ENCODE assay signal across 20 mouse cellular contexts in the genomic region with DNA sequence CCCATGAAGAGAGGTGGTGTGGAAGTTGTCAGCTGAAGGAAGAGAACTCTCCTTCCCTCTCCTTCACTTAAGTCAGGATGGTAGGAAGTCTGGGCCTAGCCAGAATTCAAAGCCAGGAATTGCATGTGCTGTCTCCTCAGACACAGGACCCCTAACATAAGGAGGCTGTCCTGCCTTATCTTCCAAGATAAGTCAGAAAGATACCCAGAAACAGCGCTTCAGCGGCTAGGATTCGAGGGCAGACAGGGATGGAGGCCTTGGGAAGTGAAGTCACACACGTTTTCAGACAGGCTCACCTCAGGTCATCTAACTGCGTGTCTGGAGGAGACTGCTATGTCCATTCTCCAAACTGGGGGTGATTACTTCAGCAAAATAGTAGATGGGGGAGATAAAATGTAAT.
"Had no signal": no experiment of that assay in that cellular context is flagged by ENCODE, and none has a peak within 500 bp of the region (broad histone marks: within the 10 kb centered on the region; RNA-seq: fewer than 3 reads in every experiment).

No protein-coding gene starts in this region.

- H3K9me3 ChIP-seq: limb, embryonic 12.5 days; limb, embryonic 15.5 days; midbrain, embryonic 12.5 days; midbrain, embryonic 15.5 days; neural tube, embryonic 12.5 days; neural tube, embryonic 15.5 days had no signal

- H3K9ac ChIP-seq: limb, embryonic 12.5 days; limb, embryonic 15.5 days; liver, embryonic 14.5 days; liver, postnatal 0 days; lung, embryonic 14.5 days; midbrain, embryonic 12.5 days; midbrain, embryonic 15.5 days; neural tube, embryonic 12.5 days; neural tube, embryonic 15.5 days had no signal

- H3K4me2 ChIP-seq: limb, embryonic 12.5 days; limb, embryonic 15.5 days; liver, embryonic 11.5 days; lung, embryonic 14.5 days; midbrain, embryonic 12.5 days; midbrain, embryonic 15.5 days; neural tube, embryonic 12.5 days; neural tube, embryonic 15.5 days had no signal

- H3K27ac ChIP-seq: kidney, postnatal 0 days; limb, embryonic 12.5 days; limb, embryonic 15.5 days; liver, embryonic 14.5 days; midbrain, embryonic 12.5 days; midbrain, embryonic 15.5 days; neural tube, embryonic 12.5 days; neural tube, embryonic 15.5 days; stomach, postnatal 0 days had no signal

- H3K36me3 ChIP-seq: neural tube, embryonic 12.5 days; neural tube, embryonic 15.5 days had no signal

- DNase-seq: kidney, adult 8-10 months; left cerebral cortex, postnatal 4 days; liver, postnatal 0 days; right cerebral cortex, adult 18-20 months; right cerebral cortex, postnatal 14 days; right cerebral cortex, postnatal 4 days; thymus, adult 2 months; thymus, postnatal 14 days had no signal

- H3K4me1 ChIP-seq: limb, embryonic 12.5 days; midbrain, embryonic 12.5 days; neural tube, embryonic 12.5 days; neural tube, embryonic 15.5 days had no signal

- H3K4me3 ChIP-seq: limb, embryonic 12.5 days; limb, embryonic 15.5 days; midbrain, embryonic 12.5 days; midbrain, embryonic 15.5 days; neural tube, embryonic 12.5 days; neural tube, embryonic 15.5 days had no signal

- H3K27me3 ChIP-seq: limb, embryonic 12.5 days; limb, embryonic 15.5 days; midbrain, embryonic 12.5 days; midbrain, embryonic 15.5 days; neural tube, embryonic 12.5 days; neural tube, embryonic 15.5 days had no signal

- ATAC-seq: lung, postnatal 0 days; midbrain, embryonic 15.5 days had no signal
